In genomic region chr17:86125908-86126307, GRCm38 (mm10) we compare ENCODE assay signal across 16 mouse cellular contexts. TPM values are rescaled to one million over a fixed set of nuclear protein-coding genes. Genes with fewer than 3 reads are reported as not detected.
DNase-seq lines count a peak whose midpoint lies in the region; ATAC-seq and TF ChIP-seq lines count a peak whose summit lies in the region.
"Had no signal": no experiment of that assay in that cellular context is flagged by ENCODE, and none has a peak within 500 bp of the region (broad histone marks: within the 10 kb centered on the region; RNA-seq: fewer than 3 reads in every experiment).

No protein-coding gene starts in this region.

- H3K9ac ChIP-seq in heart, adult 2 months (ENCODE audit: low read depth, low read length), result no peak overlapping the region
- H3K9ac ChIP-seq in midbrain, postnatal 0 days (replicated peaks; ENCODE audit: low read length, poor library complexity, severe bottlenecking), result no peak overlapping the region
- no peak overlapping the region for H3K9ac ChIP-seq in midbrain, embryonic 13.5 days (replicated peaks)
- H3K9ac ChIP-seq in stomach, postnatal 0 days (ENCODE audit: low read length), result no peak overlapping the region
- H3K9ac ChIP-seq: embryonic facial prominence, embryonic 15.5 days had no signal

- DNase-seq in heart, adult 2 months, result no peak
- no peak for DNase-seq in heart, postnatal 4 days
- peak; percentile 8 for DNase-seq in midbrain, postnatal 0 days (ENCODE audit: low spot score)
- DNase-seq in stomach, postnatal 0 days (ENCODE audit: low spot score), result no peak
- DNase-seq in heart, adult 8-10 months (ENCODE audit: low spot score), result no peak
- DNase-seq in c-Kit-positive CD71-positive TER-119-positive erythroid progenitor cells, embryonic 14.5 days (ENCODE audit: low spot score), result no peak
- DNase-seq: cerebellum, adult 9-10 months; kidney, adult 8-10 months; layer of hippocampus, adult 9-11 months; lung, adult 18-20 months had no signal

- peak; percentile 42 for TF ChIP-seq CTCF in heart, adult 2 months (IDR thresholded peaks at IDR 0.05)
- TF ChIP-seq CTCF in midbrain, postnatal 0 days (IDR thresholded peaks at IDR 0.05), result peak; percentile 50
- peak; percentile 35 for TF ChIP-seq CTCF in cortical plate, adult 2 months (IDR thresholded peaks at IDR 0.05; ENCODE audit: extremely low read depth, insufficient read depth, low read length)
- peak; percentile 52 for TF ChIP-seq CTCF in stomach, postnatal 0 days (IDR thresholded peaks at IDR 0.05; ENCODE audit: low read depth)

- H3K27me3 ChIP-seq in heart, adult 2 months (ENCODE audit: control insufficient read depth, insufficient read depth, low read length), result no peaks in the 10 kb centered on the region
- H3K27me3 ChIP-seq in midbrain, postnatal 0 days (ENCODE audit: insufficient read depth, low read length), result no peaks in the 10 kb centered on the region
- no peaks in the 10 kb centered on the region for H3K27me3 ChIP-seq in midbrain, embryonic 13.5 days
- H3K27me3 ChIP-seq in stomach, postnatal 0 days (ENCODE audit: control insufficient read depth, insufficient read depth, low read length), result no peaks in the 10 kb centered on the region
- H3K27me3 ChIP-seq: embryonic facial prominence, embryonic 15.5 days had no signal

- no peaks in the 10 kb centered on the region; the same call in none of the 2 replicates for H3K36me3 ChIP-seq in heart, adult 2 months (ENCODE audit: control insufficient read depth, insufficient read depth, low read length)
- peaks cover 14% of the 10 kb centered on the region for H3K36me3 ChIP-seq in midbrain, postnatal 0 days (ENCODE audit: insufficient read depth, low read length)
- H3K36me3 ChIP-seq in midbrain, embryonic 13.5 days, result peaks cover 52% of the 10 kb centered on the region
- peaks cover 3% of the 10 kb centered on the region for H3K36me3 ChIP-seq in stomach, postnatal 0 days (ENCODE audit: control insufficient read depth, insufficient read depth, low read length)

- H3K4me1 ChIP-seq in heart, adult 2 months (ENCODE audit: control insufficient read depth, insufficient read depth, low read length), result no peaks in the 10 kb centered on the region
- no peaks in the 10 kb centered on the region for H3K4me1 ChIP-seq in midbrain, postnatal 0 days (ENCODE audit: insufficient read depth, low read length)
- no peaks in the 10 kb centered on the region for H3K4me1 ChIP-seq in midbrain, embryonic 13.5 days (replicated peaks)
- no peaks in the 10 kb centered on the region for H3K4me1 ChIP-seq in cortical plate, adult 2 months (ENCODE audit: control insufficient read depth, insufficient read depth, low read length)
- no peaks in the 10 kb centered on the region for H3K4me1 ChIP-seq in stomach, postnatal 0 days (replicated peaks; ENCODE audit: control insufficient read depth, insufficient read depth)
- H3K4me1 ChIP-seq: embryonic facial prominence, embryonic 15.5 days; hindbrain, embryonic 10.5 days; limb, embryonic 10.5 days had no signal

- H3K79me2 ChIP-seq in heart, adult 2 months (replicated peaks; ENCODE audit: control insufficient read depth, insufficient read depth, low read length), result no peaks in the 10 kb centered on the region

- TF ChIP-seq POLR2A in heart, adult 2 months (IDR thresholded peaks at IDR 0.05; ENCODE audit: insufficient read depth, low read depth, low read length), result no peak
- no peak for TF ChIP-seq POLR2A in cortical plate, adult 2 months (IDR thresholded peaks at IDR 0.05; ENCODE audit: extremely low read depth, insufficient read depth, low read length)

- no peak overlapping the region for H3K4me2 ChIP-seq in midbrain, postnatal 0 days (ENCODE audit: low read depth, low read length, poor library complexity, severe bottlenecking)
- H3K4me2 ChIP-seq in midbrain, embryonic 13.5 days (replicated peaks), result no peak overlapping the region
- H3K4me2 ChIP-seq in stomach, postnatal 0 days (replicated peaks; ENCODE audit: low read depth), result no peak overlapping the region
- H3K4me2 ChIP-seq: embryonic facial prominence, embryonic 15.5 days had no signal

- ATAC-seq in midbrain, postnatal 0 days (ENCODE audit: low FRiP score), result no peak
- ATAC-seq in midbrain, embryonic 13.5 days, result no peak
- no peak for ATAC-seq in stomach, postnatal 0 days (ENCODE audit: low FRiP score, low TSS enrichment)

- H3K9me3 ChIP-seq in midbrain, postnatal 0 days (ENCODE audit: low read length), result no peaks in the 10 kb centered on the region
- no peaks in the 10 kb centered on the region for H3K9me3 ChIP-seq in midbrain, embryonic 13.5 days
- no peaks in the 10 kb centered on the region for H3K9me3 ChIP-seq in stomach, postnatal 0 days (ENCODE audit: control insufficient read depth, low read length)
- H3K9me3 ChIP-seq: embryonic facial prominence, embryonic 15.5 days; hindbrain, embryonic 10.5 days; limb, embryonic 10.5 days had no signal

- TF ChIP-seq EP300 in heart, adult 2 months (IDR thresholded peaks at IDR 0.05; ENCODE audit: insufficient read depth, low read depth, low read length), result no peak
- TF ChIP-seq EP300 in stomach, postnatal 0 days (optimal IDR thresholded peaks at IDR 0.05), result no peak

- no peak overlapping the region for H3K4me3 ChIP-seq in heart, adult 2 months
- H3K4me3 ChIP-seq in midbrain, postnatal 0 days (ENCODE audit: low read depth, low read length), result no peak overlapping the region
- no peak overlapping the region for H3K4me3 ChIP-seq in midbrain, embryonic 13.5 days (replicated peaks)
- no peak overlapping the region for H3K4me3 ChIP-seq in cortical plate, adult 2 months (ENCODE audit: insufficient read depth, low read length)
- H3K4me3 ChIP-seq in stomach, postnatal 0 days (ENCODE audit: low read depth, low read length), result no peak overlapping the region
- H3K4me3 ChIP-seq: embryonic facial prominence, embryonic 15.5 days; hindbrain, embryonic 10.5 days; limb, embryonic 10.5 days; myocyte had no signal

- intact Hi-C loops in heart, adult 2 months (cut with DNase I), result no loop called here

- H3K27ac ChIP-seq in heart, adult 2 months, result no peak overlapping the region
- no peak overlapping the region for H3K27ac ChIP-seq in midbrain, postnatal 0 days (ENCODE audit: low read depth, low read length)
- H3K27ac ChIP-seq in midbrain, embryonic 13.5 days, result no peak overlapping the region
- H3K27ac ChIP-seq in cortical plate, adult 2 months (ENCODE audit: insufficient read depth, low read length), result no peak overlapping the region
- no peak overlapping the region for H3K27ac ChIP-seq in stomach, postnatal 0 days (replicated peaks)
- H3K27ac ChIP-seq: embryonic facial prominence, embryonic 15.5 days; hindbrain, embryonic 10.5 days; limb, embryonic 10.5 days had no signal

- WGBS in heart, adult 2 months, result 62% methylated on average over 5 of the region's 5 CpGs
- WGBS in midbrain, postnatal 0 days, result 90% methylated on average over 5 of the region's 5 CpGs
- 88% methylated on average over 5 of the region's 5 CpGs for WGBS in midbrain, embryonic 13.5 days
- 73% methylated on average over 5 of the region's 5 CpGs for WGBS in stomach, postnatal 0 days

RNA-seq across cellular contexts. Expression of gene Srbd1, which starts 19.1 kb away (rescaled TPM):
- 10 to 100 TPM; 12.2 to 12.3 TPM for total RNA-seq in heart, adult 2 months (2021)
- 2.7 and 4.1 TPM in 2 replicates for polyA plus RNA-seq in heart, adult 2 months (2012; rRNA removed)
- total RNA-seq in heart, postnatal 4 days (2021), result 10 to 100 TPM; 19.5 to 19.9 TPM
- 13.2 and 17.9 TPM in 2 replicates for total RNA-seq in midbrain, postnatal 0 days (2014; rRNA removed)
- polyA plus RNA-seq in midbrain, postnatal 0 days (2015; fragmentation: Nextera tagmentation; extraction: Ambion mirVana), result 6.7 and 8.3 TPM in 2 replicates
- polyA plus RNA-seq in midbrain, embryonic 13.5 days (2015; fragmentation: Nextera tagmentation; extraction: Ambion mirVana), result 17.7 and 18.8 TPM in 2 replicates
- 6.9 and 7.0 TPM in 2 replicates for polyA plus RNA-seq in cortical plate, adult 2 months (2012; rRNA removed)
- 4.4 and 5.0 TPM in 2 replicates for polyA plus RNA-seq in stomach, postnatal 0 days (2015; fragmentation: Nextera tagmentation; extraction: Ambion mirVana)
- total RNA-seq in heart, adult 8-10 months (2022), result 10 to 100 TPM; 12.5 to 17.5 (median 13.4) TPM

RNA-seq across cellular contexts. Expression of gene Prkce, which starts 41.7 kb away (rescaled TPM):
- 10 to 100 TPM; 26.0 to 27.3 TPM for total RNA-seq in heart, adult 2 months (2021)
- 6.1 and 8.1 TPM in 2 replicates for polyA plus RNA-seq in heart, adult 2 months (2012; rRNA removed)
- total RNA-seq in heart, postnatal 4 days (2021), result 10 to 100 TPM; 33.8 to 35.5 TPM
- total RNA-seq in midbrain, postnatal 0 days (2014; rRNA removed), result 61.0 and 71.8 TPM in 2 replicates
- polyA plus RNA-seq in midbrain, postnatal 0 days (2015; fragmentation: Nextera tagmentation; extraction: Ambion mirVana), result 56.5 and 64.5 TPM in 2 replicates
- polyA plus RNA-seq in midbrain, embryonic 13.5 days (2015; fragmentation: Nextera tagmentation; extraction: Ambion mirVana), result 9.7 and 11.8 TPM in 2 replicates
- polyA plus RNA-seq in cortical plate, adult 2 months (2012; rRNA removed), result 83.7 and 94.3 TPM in 2 replicates
- 3.0 and 3.4 TPM in 2 replicates for polyA plus RNA-seq in stomach, postnatal 0 days (2015; fragmentation: Nextera tagmentation; extraction: Ambion mirVana)
- 10 to 100 TPM; 24.0 to 30.1 (median 27.4) TPM for total RNA-seq in heart, adult 8-10 months (2022)
